11 mouse cellular contexts compared by ENCODE assay signal in genomic region chr17:67303326-67304099, GRCm38 (mm10). TPM values are rescaled to one million over a fixed set of nuclear protein-coding genes. Genes with fewer than 3 reads are reported as not detected.
DNase-seq lines count a peak whose midpoint lies in the region; ATAC-seq lines count a peak whose summit lies in the region.
"Had no signal": no experiment of that assay in that cellular context is flagged by ENCODE, and none has a peak within 500 bp of the region (broad histone marks: within the 10 kb centered on the region; RNA-seq: fewer than 3 reads in every experiment).

No protein-coding gene starts in this region.

- no peak overlapping the region for H3K9ac ChIP-seq in forebrain, embryonic 12.5 days
- H3K9ac ChIP-seq in forebrain, embryonic 11.5 days (ENCODE audit: low read length) = no peak overlapping the region
- no peak overlapping the region for H3K9ac ChIP-seq in heart, embryonic 15.5 days
- no peak overlapping the region for H3K9ac ChIP-seq in lung, embryonic 15.5 days
- H3K9ac ChIP-seq in midbrain, embryonic 15.5 days = no peak overlapping the region
- H3K9ac ChIP-seq in intestine, embryonic 16.5 days (ENCODE audit: low read depth, low read length) = no peak overlapping the region
- H3K9ac ChIP-seq: liver, embryonic 15.5 days; stomach, embryonic 15.5 days had no signal

- 0 out of 2 replicates have a peak, but pooled peaks have one; percentile 53 for ATAC-seq in forebrain, embryonic 12.5 days (ENCODE audit: low FRiP score)
- no peak for ATAC-seq in forebrain, embryonic 11.5 days (replicated peaks; ENCODE audit: low FRiP score)
- no peak; the same call in 1 of the 2 replicates for ATAC-seq in heart, embryonic 15.5 days (replicated peaks; ENCODE audit: insufficient number of reproducible peaks, insufficient read depth, low FRiP score, low read depth)
- ATAC-seq in lung, embryonic 15.5 days (ENCODE audit: borderline replicate concordance, extremely low read depth, low FRiP score, low TSS enrichment) = peak; percentile 69
- ATAC-seq in midbrain, embryonic 15.5 days (replicated peaks) = no peak
- no peak for ATAC-seq in intestine, embryonic 16.5 days

- H3K36me3 ChIP-seq in forebrain, embryonic 12.5 days (replicated peaks) = no peaks in the 10 kb centered on the region
- no peaks in the 10 kb centered on the region for H3K36me3 ChIP-seq in forebrain, embryonic 11.5 days (ENCODE audit: control insufficient read depth, insufficient read depth, low read length)
- H3K36me3 ChIP-seq in heart, embryonic 15.5 days = no peaks in the 10 kb centered on the region
- H3K36me3 ChIP-seq in lung, embryonic 15.5 days = no peaks in the 10 kb centered on the region
- no peaks in the 10 kb centered on the region for H3K36me3 ChIP-seq in midbrain, embryonic 15.5 days (replicated peaks)
- H3K36me3 ChIP-seq in intestine, embryonic 16.5 days (ENCODE audit: control insufficient read depth, insufficient read depth, low read length) = no peaks in the 10 kb centered on the region
- H3K36me3 ChIP-seq: liver, embryonic 15.5 days; stomach, embryonic 15.5 days had no signal

- no peak overlapping the region for H3K27ac ChIP-seq in forebrain, embryonic 12.5 days
- no peak overlapping the region for H3K27ac ChIP-seq in forebrain, embryonic 11.5 days (ENCODE audit: low read depth, low read length)
- H3K27ac ChIP-seq in heart, embryonic 15.5 days = peak overlapping the region; percentile 22; the same call in 1 of the 2 replicates
- H3K27ac ChIP-seq in lung, embryonic 15.5 days = peak overlapping the region; percentile 84
- no peak overlapping the region for H3K27ac ChIP-seq in midbrain, embryonic 15.5 days
- H3K27ac ChIP-seq in intestine, embryonic 16.5 days (ENCODE audit: low read length) = no peak overlapping the region
- H3K27ac ChIP-seq: liver, embryonic 15.5 days; stomach, embryonic 15.5 days had no signal

- H3K4me2 ChIP-seq in forebrain, embryonic 12.5 days = no peak overlapping the region
- H3K4me2 ChIP-seq in forebrain, embryonic 11.5 days (ENCODE audit: low read depth, low read length, severe bottlenecking) = no peak overlapping the region
- peak overlapping the region; percentile 41 for H3K4me2 ChIP-seq in heart, embryonic 15.5 days
- H3K4me2 ChIP-seq in lung, embryonic 15.5 days = peak overlapping the region; percentile 41
- no peak overlapping the region for H3K4me2 ChIP-seq in midbrain, embryonic 15.5 days
- H3K4me2 ChIP-seq in intestine, embryonic 16.5 days (ENCODE audit: low read depth, low read length) = no peak overlapping the region
- H3K4me2 ChIP-seq: liver, embryonic 15.5 days; stomach, embryonic 15.5 days had no signal

- H3K4me3 ChIP-seq in forebrain, embryonic 12.5 days (replicated peaks) = no peak overlapping the region
- no peak overlapping the region for H3K4me3 ChIP-seq in forebrain, embryonic 11.5 days (ENCODE audit: low read depth, low read length)
- H3K4me3 ChIP-seq in heart, embryonic 15.5 days = 0 out of 2 replicates have a peak overlapping the region, but pooled peaks have one; percentile 3
- peak overlapping the region; percentile 8; the same call in 1 of the 2 replicates for H3K4me3 ChIP-seq in lung, embryonic 15.5 days
- no peak overlapping the region for H3K4me3 ChIP-seq in midbrain, embryonic 15.5 days
- no peak overlapping the region for H3K4me3 ChIP-seq in intestine, embryonic 16.5 days (ENCODE audit: low read length)
- H3K4me3 ChIP-seq: erythroblast, embryonic 14.5 days; liver, embryonic 15.5 days; stomach, embryonic 15.5 days had no signal

- WGBS in forebrain, embryonic 12.5 days = 56% methylated on average over 18 of the region's 18 CpGs
- 63% methylated on average over 18 of the region's 18 CpGs for WGBS in forebrain, embryonic 11.5 days
- 57% methylated on average over 18 of the region's 18 CpGs for WGBS in heart, embryonic 15.5 days
- 53% methylated on average over 18 of the region's 18 CpGs for WGBS in lung, embryonic 15.5 days
- WGBS in midbrain, embryonic 15.5 days = 68% methylated on average over 18 of the region's 18 CpGs
- 72% methylated on average over 18 of the region's 18 CpGs for WGBS in intestine, embryonic 16.5 days

- H3K27me3 ChIP-seq in forebrain, embryonic 12.5 days = peaks cover 31% of the 10 kb centered on the region
- no peaks in the 10 kb centered on the region for H3K27me3 ChIP-seq in forebrain, embryonic 11.5 days (ENCODE audit: control insufficient read depth, insufficient read depth, low read length)
- H3K27me3 ChIP-seq in heart, embryonic 15.5 days = no peaks in the 10 kb centered on the region
- H3K27me3 ChIP-seq in lung, embryonic 15.5 days = no peaks in the 10 kb centered on the region
- H3K27me3 ChIP-seq in midbrain, embryonic 15.5 days (replicated peaks) = 0 out of 2 replicates have a peak, but pooled peaks cover 7% of the 10 kb centered on the region
- no peaks in the 10 kb centered on the region for H3K27me3 ChIP-seq in intestine, embryonic 16.5 days (replicated peaks; ENCODE audit: control insufficient read depth, insufficient read depth, low read length)
- H3K27me3 ChIP-seq: liver, embryonic 15.5 days; stomach, embryonic 15.5 days had no signal

- peaks cover 8% of the 10 kb centered on the region for H3K4me1 ChIP-seq in forebrain, embryonic 12.5 days
- H3K4me1 ChIP-seq in forebrain, embryonic 11.5 days (replicated peaks; ENCODE audit: control insufficient read depth, insufficient read depth, low read length) = peaks cover 3% of the 10 kb centered on the region; the same call in 1 of the 2 replicates
- peaks cover 21% of the 10 kb centered on the region for H3K4me1 ChIP-seq in heart, embryonic 15.5 days (replicated peaks)
- peaks cover 40% of the 10 kb centered on the region for H3K4me1 ChIP-seq in lung, embryonic 15.5 days
- 0 out of 2 replicates have a peak, but pooled peaks cover 7% of the 10 kb centered on the region for H3K4me1 ChIP-seq in midbrain, embryonic 15.5 days
- H3K4me1 ChIP-seq in intestine, embryonic 16.5 days (ENCODE audit: control insufficient read depth, insufficient read depth, low read length) = no peaks in the 10 kb centered on the region
- H3K4me1 ChIP-seq: liver, embryonic 15.5 days had no signal

- no peaks in the 10 kb centered on the region for H3K9me3 ChIP-seq in forebrain, embryonic 12.5 days
- no peaks in the 10 kb centered on the region for H3K9me3 ChIP-seq in forebrain, embryonic 11.5 days (ENCODE audit: control insufficient read depth, low read length)
- no peaks in the 10 kb centered on the region for H3K9me3 ChIP-seq in heart, embryonic 15.5 days (replicated peaks)
- H3K9me3 ChIP-seq in lung, embryonic 15.5 days = no peaks in the 10 kb centered on the region
- no peaks in the 10 kb centered on the region for H3K9me3 ChIP-seq in midbrain, embryonic 15.5 days
- H3K9me3 ChIP-seq in intestine, embryonic 16.5 days (ENCODE audit: control insufficient read depth, low read length) = no peaks in the 10 kb centered on the region
- H3K9me3 ChIP-seq: liver, embryonic 15.5 days had no signal

- no peak for DNase-seq in forebrain, embryonic 11.5 days (ENCODE audit: low spot score)
- peak; percentile 82 for DNase-seq in ZHBTc4 (ENCODE audit: low read depth, low spot score)
- DNase-seq in spleen, postnatal 36 days (ENCODE audit: low spot score in 2 of 2) = no peak

RNA-seq across cellular contexts. Expression of gene Ptprm, which starts 50.7 kb away (rescaled TPM):
- 7.4 and 8.8 TPM in 2 replicates for polyA plus RNA-seq in forebrain, embryonic 12.5 days (2016; fragmentation: Nextera tagmentation; extraction: Ambion mirVana)
- polyA plus RNA-seq in forebrain, embryonic 11.5 days (2014; fragmentation: Nextera tagmentation; extraction: Ambion mirVana) = 11.7 and 13.4 TPM in 2 replicates
- polyA plus RNA-seq in heart, embryonic 15.5 days (2015; fragmentation: Nextera tagmentation; extraction: Ambion mirVana) = 15.8 and 16.5 TPM in 2 replicates
- polyA plus RNA-seq in lung, embryonic 15.5 days (2015; fragmentation: Nextera tagmentation; extraction: Ambion mirVana) = 39.7 and 43.2 TPM in 2 replicates
- polyA plus RNA-seq in midbrain, embryonic 15.5 days (2015; fragmentation: Nextera tagmentation; extraction: Ambion mirVana) = 20.3 and 21.8 TPM in 2 replicates
- 7.0 and 8.5 TPM in 2 replicates for polyA plus RNA-seq in intestine, embryonic 16.5 days (2015; fragmentation: Nextera tagmentation; extraction: Ambion mirVana)
- polyA plus RNA-seq: erythroblast, embryonic 14.5 days had no signal

Comparison
In these comparisons a context has a peak if more than half of its experiments do, and no peak if none do; other contexts are left out.
1. ATAC-seq: peak in forebrain, embryonic 12.5 days (single experiment) and lung, embryonic 15.5 days (single experiment); none in forebrain, embryonic 11.5 days (single experiment), heart, embryonic 15.5 days (single experiment), midbrain, embryonic 15.5 days (single experiment) and intestine, embryonic 16.5 days (single experiment).
2. H3K27ac ChIP-seq: peak in heart, embryonic 15.5 days (single experiment) and lung, embryonic 15.5 days (single experiment); none in forebrain, embryonic 12.5 days (single experiment), forebrain, embryonic 11.5 days (single experiment), midbrain, embryonic 15.5 days (single experiment) and intestine, embryonic 16.5 days (single experiment).
3. H3K4me2 ChIP-seq: peak in heart, embryonic 15.5 days (single experiment) and lung, embryonic 15.5 days (single experiment); none in forebrain, embryonic 12.5 days (single experiment), forebrain, embryonic 11.5 days (single experiment), midbrain, embryonic 15.5 days (single experiment) and intestine, embryonic 16.5 days (single experiment).
4. H3K4me3 ChIP-seq: peak in heart, embryonic 15.5 days (single experiment) and lung, embryonic 15.5 days (single experiment); none in forebrain, embryonic 12.5 days (single experiment), forebrain, embryonic 11.5 days (single experiment), midbrain, embryonic 15.5 days (single experiment) and intestine, embryonic 16.5 days (single experiment).